Mouse (Mus musculus) CH12F3 (cell line): ENCODE measurements around the gene Casr.

Experiments
- in situ Hi-C: fragments of 300-500 bp; cut with MboI; formaldehyde crosslinking; loops from 2 replicates; pipeline ENCODE4 v1.14.3; 2020; ENCODE audit warnings: low sequenced_read_pairs

Casr gene

GRCm38 (mm10) chr16:36460426-36460825 is 101.5 kb downstream of the Casr start:
- in situ Hi-C loops = loop anchor here (25.0 kb wide), 1 partner anchor 352 kb away; no protein-coding TSS in a partner anchor

GRCm38 (mm10) chr16:36455342-36455802 is 106.6 kb downstream of the Casr start, which contains the start of gene Stfa3:
Stfa3 (minus strand) TSS chr16:36455392.
- in situ Hi-C loops = loop anchor here (25.0 kb wide), 1 partner anchor 357 kb away; no protein-coding TSS in a partner anchor
